Mouse (Mus musculus) cortical plate, adult 2 months (tissue): ENCODE results near the gene Ywhaq.

Experiments
- CTCF ChIP-seq: fragments of 200-500 bp; IDR thresholded peaks from 2 replicates; pipeline ENCODE4 v1.5.1; 2011; ENCODE audit warnings: mild to moderate bottlenecking, control low read depth, low read length; ENCODE audit not compliant: insufficient read depth; ENCODE audit errors: extremely low read depth
- POLR2A ChIP-seq: fragments of 200-500 bp; IDR thresholded peaks from 2 replicates; pipeline ENCODE4 v1.6.1; 2011; ENCODE audit warnings: mild to moderate bottlenecking, low read length, control low read depth; ENCODE audit not compliant: insufficient read depth; ENCODE audit errors: extremely low read depth

- TF ChIP-seq POLR2A (no peak), CTCF (no peak)
Measured at GRCm38 (mm10) chr12:21373820-21374475, 43.5 kb downstream of the Ywhaq start.
